Mouse (Mus musculus) fibroblast of lung, adult 2 months (primary cell): ENCODE measurements at regions not wholly inside any gene's neighbourhood (a gene's known extent, or its start where the extent isn't known, plus 50 kb on each side); places are given as distances from the start of the nearest gene placed in this dataset.
A peak's percentile ranks its signal among the peaks of the same experiment; 100 is the strongest.

ENCODE experiments used
- DNase-seq: peaks from one replicate; pipeline ENCODE4 v3.0.0-alpha.2; 2011; ENCODE audit warnings: low read depth

- no peak for DNase-seq
These were observed 78.4 kb upstream of the Klf7 start for GRCm38 (mm10) chr1:64200387-64201023.

GRCm38 (mm10) chr1:64198781-64199180 is 76.7 kb upstream of the Klf7 start:
- no peak for DNase-seq

GRCm38 (mm10) chr1:64198322-64198721 is 76.2 kb upstream of the Klf7 start:
- no peak for DNase-seq

GRCm38 (mm10) chr1:64195970-64196491 is 73.9 kb upstream of the Klf7 start:
- DNase-seq: no peak

GRCm38 (mm10) chr1:64195294-64195693 is 73.2 kb upstream of the Klf7 start:
- no peak for DNase-seq

- DNase-seq: no peak
These were observed 71.2 kb upstream of the Klf7 start for GRCm38 (mm10) chr1:64193150-64193838.

GRCm38 (mm10) chr1:64192736-64193135 is 70.7 kb upstream of the Klf7 start:
- DNase-seq: no peak

- DNase-seq: no peak
These were observed 69.4 kb upstream of the Klf7 start for GRCm38 (mm10) chr1:64191242-64192220.

- DNase-seq: no peak
These were observed 68.6 kb upstream of the Klf7 start for GRCm38 (mm10) chr1:64190705-64191104.

- no peak for DNase-seq
These were observed 68.0 kb upstream of the Klf7 start for GRCm38 (mm10) chr1:64190097-64190496.

- no peak for DNase-seq
These were observed 67.4 kb upstream of the Klf7 start for GRCm38 (mm10) chr1:64189471-64189870.

- peak; percentile 51 for DNase-seq
These were observed 65.9 kb upstream of the Klf7 start for GRCm38 (mm10) chr1:64187796-64188513.

GRCm38 (mm10) chr1:64173708-64174107 is 51.6 kb upstream of the Klf7 start:
- DNase-seq: no peak

GRCm38 (mm10) chr1:64172122-64172521 is 50.0 kb upstream of the Klf7 start:
- no peak for DNase-seq
